In the genomic region with DNA sequence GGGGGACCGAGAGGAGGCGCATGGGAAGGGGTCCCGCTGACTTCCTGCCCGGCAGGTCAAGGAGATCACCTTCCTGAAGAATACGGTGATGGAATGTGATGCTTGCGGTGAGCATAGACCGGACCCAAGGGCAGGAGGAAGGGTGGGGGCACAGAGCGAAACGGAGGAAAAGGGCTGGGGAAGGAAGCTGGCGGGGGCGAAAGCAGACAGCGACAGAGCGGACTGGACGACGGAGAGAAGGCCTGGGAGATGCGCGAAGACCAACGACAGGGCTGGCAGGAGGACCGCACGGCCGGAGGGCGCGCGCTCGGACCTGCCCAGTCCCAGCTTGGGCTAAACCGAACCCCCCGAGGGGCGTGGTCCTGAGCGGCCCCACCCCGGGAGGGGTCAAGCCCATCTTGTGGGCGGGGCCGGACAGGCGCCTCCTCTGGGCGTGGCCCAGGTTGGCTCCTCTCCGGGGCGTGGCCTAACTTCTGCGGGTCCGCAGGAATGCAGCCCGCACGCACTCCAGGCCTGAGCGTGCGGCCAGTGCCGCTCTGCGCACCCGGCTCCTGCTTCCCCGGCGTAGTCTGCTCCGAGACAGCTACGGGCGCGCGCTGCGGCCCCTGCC, we compare ENCODE assay signal across 8 mouse cellular contexts. TPM values are rescaled to one million over a fixed set of nuclear protein-coding genes. Genes with fewer than 3 reads are reported as not detected.
DNase-seq lines count a peak whose midpoint lies in the region; ATAC-seq and TF ChIP-seq lines count a peak whose summit lies in the region.

No protein-coding gene starts in this region.

- H3K36me3 ChIP-seq in E14TG2a.4 (ENCODE audit: insufficient read depth, low read length), result no peaks in the 10 kb centered on the region
- no peaks in the 10 kb centered on the region for H3K36me3 ChIP-seq in heart, embryonic 15.5 days

- peak overlapping the region; percentile 63 for H3K4me2 ChIP-seq in heart, embryonic 15.5 days

- peaks cover 82% of the 10 kb centered on the region for H3K27me3 ChIP-seq in E14TG2a.4 (ENCODE audit: insufficient read depth, low read length)
- peaks cover 79% of the 10 kb centered on the region for H3K27me3 ChIP-seq in heart, embryonic 15.5 days

- peak; percentile 84 for DNase-seq in brain, adult 2 months (ENCODE audit: low read depth, low spot score)
- DNase-seq in kidney, postnatal 10 days, result peak; percentile 91
- peak; percentile 53 for DNase-seq in retina, postnatal 7 days (ENCODE audit: low read depth, low spot score)

- 1% methylated on average over 53 of the region's 53 CpGs for WGBS in heart, embryonic 15.5 days

- H3K4me3 ChIP-seq in E14TG2a.4 (replicated peaks; ENCODE audit: low read length), result peak overlapping the region; percentile 84
- H3K4me3 ChIP-seq in heart, embryonic 15.5 days, result peak overlapping the region; percentile 44

- peak; percentile 36 for ATAC-seq in erythroblast, adult 5-6 weeks (replicated peaks; ENCODE audit: low FRiP score, poor library complexity, severe bottlenecking)
- peak; percentile 70 for ATAC-seq in heart, embryonic 15.5 days (replicated peaks; ENCODE audit: insufficient number of reproducible peaks, insufficient read depth, low FRiP score, low read depth)
- peak; percentile 49 for ATAC-seq in megakaryocyte, adult 5-6 weeks (ENCODE audit: poor library complexity, severe bottlenecking)
- no peak for ATAC-seq in activated CD4-positive, CD25-positive, alpha-beta regulatory T cell, adult 4 months

- TF ChIP-seq CTCF in E14TG2a.4 (conservative IDR thresholded peaks at IDR 0.05; ENCODE audit: low read length), result no peak

- no peaks in the 10 kb centered on the region for H3K9me3 ChIP-seq in E14TG2a.4 (ENCODE audit: low read length)
- no peaks in the 10 kb centered on the region for H3K9me3 ChIP-seq in heart, embryonic 15.5 days (replicated peaks)

- peaks cover 49% of the 10 kb centered on the region for H3K4me1 ChIP-seq in E14TG2a.4 (replicated peaks; ENCODE audit: low read depth, low read length)
- peaks cover 45% of the 10 kb centered on the region for H3K4me1 ChIP-seq in heart, embryonic 15.5 days (replicated peaks)

- H3K27ac ChIP-seq in heart, embryonic 15.5 days, result no peak overlapping the region

- H3K9ac ChIP-seq in heart, embryonic 15.5 days, result no peak overlapping the region

RNA-seq across cellular contexts. Expression of gene Comp, which starts 1.1 kb away (rescaled TPM):
- not detected in 2 replicates for total RNA-seq in erythroblast, adult 5-6 weeks (2015; ENCODE audit: low replicate concordance)
- 0.43 TPM in 1 of 2 replicates, not detected in the other for total RNA-seq in erythroblast, adult 5-6 weeks (2017; ENCODE audit: low replicate concordance)
- polyA plus RNA-seq in heart, embryonic 15.5 days (2015; fragmentation: Nextera tagmentation; extraction: Ambion mirVana), result 2.8 and 4.0 TPM in 2 replicates
- total RNA-seq in megakaryocyte, adult 5-6 weeks (2015), result not detected in 2 replicates
- 0.12 TPM in 1 of 2 replicates, not detected in the other for total RNA-seq in megakaryocyte, adult 5-6 weeks (2017)
- under 1 TPM in 1 of 2 experiments, not detected in 1; 0.95 TPM for polyA plus RNA-seq in activated CD4-positive, CD25-positive, alpha-beta regulatory T cell, adult 4 months (2017; shearing (Covaris generic))

RNA-seq across cellular contexts. Expression of gene Upf1, which starts 21.3 kb away (rescaled TPM):
- 7.1 and 9.2 TPM in 2 replicates for total RNA-seq in erythroblast, adult 5-6 weeks (2015; ENCODE audit: low replicate concordance)
- 20.9 and 21.5 TPM in 2 replicates for total RNA-seq in erythroblast, adult 5-6 weeks (2017; ENCODE audit: low replicate concordance)
- 10.5 and 13.4 TPM in 2 replicates for polyA plus RNA-seq in heart, embryonic 15.5 days (2015; fragmentation: Nextera tagmentation; extraction: Ambion mirVana)
- 10.9 and 11.7 TPM in 2 replicates for total RNA-seq in megakaryocyte, adult 5-6 weeks (2015)
- total RNA-seq in megakaryocyte, adult 5-6 weeks (2017), result 24.4 and 30.7 TPM in 2 replicates
- 10 to 100 TPM; 12.1 to 15.3 TPM for polyA plus RNA-seq in activated CD4-positive, CD25-positive, alpha-beta regulatory T cell, adult 4 months (2017; shearing (Covaris generic))

RNA-seq across cellular contexts. Expression of gene Gdf1, which starts 44.8 kb away (rescaled TPM):
- total RNA-seq in erythroblast, adult 5-6 weeks (2015; ENCODE audit: low replicate concordance), result not detected in 2 replicates
- not detected in 2 replicates for total RNA-seq in erythroblast, adult 5-6 weeks (2017; ENCODE audit: low replicate concordance)
- polyA plus RNA-seq in heart, embryonic 15.5 days (2015; fragmentation: Nextera tagmentation; extraction: Ambion mirVana), result 0.31 and 1.4 TPM in 2 replicates
- total RNA-seq in megakaryocyte, adult 5-6 weeks (2015), result not detected in 2 replicates
- total RNA-seq in megakaryocyte, adult 5-6 weeks (2017), result not detected in 2 replicates
- under 1 TPM in 1 of 2 experiments, not detected in 1; 0.79 TPM for polyA plus RNA-seq in activated CD4-positive, CD25-positive, alpha-beta regulatory T cell, adult 4 months (2017; shearing (Covaris generic))

RNA-seq across cellular contexts. Expression of gene Cers1, which starts 58.8 kb away (rescaled TPM):
- not detected in 2 replicates for total RNA-seq in erythroblast, adult 5-6 weeks (2015; ENCODE audit: low replicate concordance)
- total RNA-seq in erythroblast, adult 5-6 weeks (2017; ENCODE audit: low replicate concordance), result 0.43 TPM in 1 of 2 replicates, not detected in the other
- polyA plus RNA-seq in heart, embryonic 15.5 days (2015; fragmentation: Nextera tagmentation; extraction: Ambion mirVana), result 1.3 and 2.3 TPM in 2 replicates
- total RNA-seq in megakaryocyte, adult 5-6 weeks (2015), result not detected in 2 replicates
- not detected in 2 replicates for total RNA-seq in megakaryocyte, adult 5-6 weeks (2017)
- polyA plus RNA-seq in activated CD4-positive, CD25-positive, alpha-beta regulatory T cell, adult 4 months (2017; shearing (Covaris generic)), result not detected
